Mouse (Mus musculus) gastrocnemius, adult 2 months (tissue): ENCODE measurements around the gene Bcar1. TPM values are rescaled to one million over a fixed set of nuclear protein-coding genes. Genes with fewer than 3 reads are reported as not detected.

ENCODE experiments used
- DNase-seq: peaks from one replicate; pipeline ENCODE4 v3.0.0; 2022
- H3K27ac ChIP-seq: fragments of 200-600 bp; 2 replicates; pipeline ENCODE4 v1.8.1; 2022; ENCODE audit warnings: mild to moderate bottlenecking
- H3K4me3 ChIP-seq: fragments of 200-600 bp; 2 replicates; pipeline ENCODE4 v1.8.1; 2022; ENCODE audit warnings: mild to moderate bottlenecking, moderate library complexity
- CTCF ChIP-seq: fragments of 200-600 bp; IDR thresholded peaks from 2 replicates; pipeline ENCODE4 v1.8.1; 2022; ENCODE audit warnings: antibody characterized with exemption, mild to moderate bottlenecking, moderate library complexity
- intact Hi-C: fragments of 180-260 bp; cut with DNase I; formaldehyde crosslinking; loops from one replicate; pipeline ENCODE4 v1.15.1; 2025
- long read RNA-seq, 2 experiments: library from polyadenylated mRNA; stranded (forward); transcript quantifications; one replicate each; pipeline ENCODE4 v2.0.0; 2021
- total RNA-seq, 2 experiments: library from RNA; stranded (reverse); gene quantifications; 2 replicates each; pipeline ENCODE4 v1.2.3; 2021

The Bcar1 gene
- 10 to 100 TPM; 10.8 to 12.6 TPM for total RNA-seq
- long read RNA-seq, experiment 1, transcript Bcar1-203 (7 exons, 3,116 nt): minor isoform, 8 of 28 reads
- long read RNA-seq, experiment 1, transcript Bcar1-201 (7 exons, 3,142 nt): major isoform, 15 of 28 reads
- long read RNA-seq, experiment 1, partial matches to known transcripts: 3 of 28 reads
- long read RNA-seq, experiment 1, other reads (novel, unspliced or antisense): 2 of 28 reads
- long read RNA-seq, experiment 2, transcript Bcar1-201 (7 exons, 3,142 nt): major isoform, 13 of 28 reads
- long read RNA-seq, experiment 2, transcript Bcar1-203 (7 exons, 3,116 nt): minor isoform, 9 of 28 reads
- long read RNA-seq, experiment 2, partial matches to known transcripts: 5 of 28 reads
- long read RNA-seq, experiment 2, other reads (novel, unspliced or antisense): 1 of 28 reads

DNA sequence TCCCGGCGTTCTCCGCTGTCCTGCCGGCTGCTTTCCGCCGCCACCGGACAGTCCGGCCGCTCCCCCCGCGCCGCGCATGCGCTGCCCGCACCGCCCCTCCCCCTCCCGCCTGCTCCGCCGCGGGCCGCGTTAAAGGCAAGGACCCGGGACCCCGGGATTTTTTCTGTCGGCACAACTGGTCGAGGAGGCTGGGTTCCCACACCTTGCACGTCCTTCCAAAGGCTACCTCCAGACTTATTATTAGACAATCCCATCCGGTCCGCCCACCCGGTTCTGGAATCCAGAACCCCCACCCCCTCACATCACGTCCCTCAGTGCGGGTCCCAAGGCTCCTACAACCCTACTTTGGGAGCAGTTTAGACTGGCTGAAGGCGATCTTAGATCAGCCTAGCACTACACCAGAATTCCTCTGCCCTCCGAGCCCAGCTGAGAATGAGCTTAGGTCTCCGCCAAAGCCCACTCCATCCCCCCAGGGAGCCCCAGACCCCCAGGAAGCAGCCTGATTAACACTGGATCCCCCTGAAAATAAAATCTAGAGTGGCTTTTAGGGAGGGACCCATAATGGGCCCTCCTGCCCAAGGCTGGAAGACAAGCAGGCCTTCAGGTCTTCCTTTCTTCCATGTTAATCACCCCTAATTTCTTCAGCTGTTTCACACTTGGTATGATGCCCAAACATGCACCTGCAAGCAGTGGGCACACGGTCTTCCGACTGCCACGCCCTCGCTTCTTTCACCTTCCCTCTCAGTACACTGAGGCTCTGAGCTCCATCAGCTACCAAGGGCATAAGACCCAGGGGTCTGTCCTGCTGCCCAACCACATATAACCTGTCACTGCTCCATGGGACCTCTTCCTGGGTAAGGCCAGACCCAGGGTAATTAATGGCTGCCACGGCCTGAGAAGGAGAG is at the start of gene Bcar1:
Gene Bcar1, minus strand, starts transcription at position 18 of the 905 bp plus-strand sequence.
- no peak for TF ChIP-seq CTCF
- Histone ChIP-seq H3K27ac (peak within 1 kb of the TSS; percentile 94), H3K4me3 (peak within 1 kb of the TSS; percentile 90)
- intact Hi-C loops: no loop called here
- peak; percentile 90 for DNase-seq

GRCm38 (mm10) chr8:111789639-111790038 is 46.0 kb upstream of the Bcar1 start:
- H3K27ac ChIP-seq: no peak overlapping the region
- intact Hi-C loops: loop anchor here (5.0 kb wide), 1 partner anchor 42 kb away; no protein-coding TSS in a partner anchor

DNA sequence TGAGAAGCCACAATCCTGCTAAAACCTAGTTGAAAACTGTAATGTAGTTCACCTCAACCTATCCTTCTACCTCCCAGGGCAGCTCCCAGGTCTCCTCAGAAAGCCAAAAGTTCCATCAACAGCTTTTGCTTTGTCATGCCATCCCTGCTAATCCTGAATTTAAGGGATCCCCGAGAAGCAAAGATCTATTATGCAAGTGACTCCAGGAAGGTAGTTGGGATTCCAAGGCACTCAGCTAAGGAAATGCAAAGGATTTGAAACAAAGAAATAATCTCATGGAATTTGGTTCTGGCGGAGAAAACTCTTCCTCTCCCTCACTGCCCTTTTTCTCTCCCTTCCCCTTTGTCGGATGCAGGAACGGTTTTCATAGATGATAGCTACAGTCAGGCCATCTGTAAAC is 45.6 kb upstream of the Bcar1 start:
- Histone ChIP-seq H3K27ac (no peak overlapping the region), H3K4me3 (no peak overlapping the region)
- no peak for TF ChIP-seq CTCF
- intact Hi-C loops: loop anchor here (5.0 kb wide), 1 partner anchor 42 kb away; no protein-coding TSS in a partner anchor
- no peak for DNase-seq

More at GRCm38 (mm10) chr8:111789639-111790038, 46.0 kb upstream of the Bcar1 start:
- no peak overlapping the region for H3K4me3 ChIP-seq
- no peak for TF ChIP-seq CTCF
- no peak for DNase-seq

DNA sequence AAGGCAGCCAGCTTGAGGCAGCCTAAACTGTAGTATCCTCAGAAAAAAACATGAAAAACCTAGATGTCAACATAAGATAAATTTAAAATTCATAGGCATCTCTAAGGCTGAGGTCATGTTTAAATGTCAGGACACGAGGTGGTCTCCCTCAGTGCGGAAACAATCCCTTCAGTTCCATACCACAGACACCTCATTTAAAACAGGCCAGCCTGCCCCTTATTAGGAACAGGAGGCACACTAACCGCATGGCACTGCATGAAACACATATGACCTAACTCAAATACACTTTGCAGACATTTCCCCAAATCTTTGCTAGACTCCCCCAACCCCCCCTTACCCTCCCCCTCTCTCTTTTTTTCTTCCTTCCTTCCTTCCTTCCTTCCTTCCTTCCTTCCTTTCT is 44.9 kb upstream of the Bcar1 start:
- TF ChIP-seq CTCF: no peak
- Histone ChIP-seq H3K27ac (no peak overlapping the region; the same call in 1 of the 2 replicates), H3K4me3 (no peak overlapping the region)
- intact Hi-C loops: loop anchor here (5.0 kb wide), 1 partner anchor 41 kb away; no protein-coding TSS in a partner anchor
- no peak for DNase-seq

DNA sequence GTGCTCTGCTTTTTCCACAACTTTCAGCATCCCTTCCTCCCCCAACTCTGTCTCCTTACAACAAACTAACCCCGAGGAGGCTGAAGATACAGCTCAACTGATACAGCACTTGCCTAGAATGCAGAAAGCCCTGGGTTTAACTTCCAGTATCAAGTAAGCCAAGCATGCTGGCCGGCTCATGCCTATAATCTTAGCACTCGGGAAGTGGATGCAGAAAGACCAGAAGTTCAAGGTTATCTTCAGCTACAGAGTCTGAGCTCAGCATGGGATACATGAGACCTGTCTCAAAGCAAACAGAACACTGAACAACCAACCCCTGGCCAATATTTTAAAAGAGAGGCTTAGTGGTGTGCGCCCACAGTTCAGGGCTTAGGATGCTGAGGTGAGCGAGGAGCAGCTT is 44.5 kb upstream of the Bcar1 start:
- Histone ChIP-seq H3K4me3 (no peak overlapping the region), H3K27ac (peak overlapping the region; percentile 20)
- no peak for DNase-seq
- TF ChIP-seq CTCF: no peak
- intact Hi-C loops: loop anchor here (5.0 kb wide), 1 partner anchor 41 kb away; no protein-coding TSS in a partner anchor

GRCm38 (mm10) chr8:111787683-111788082 is 44.1 kb upstream of the Bcar1 start:
- intact Hi-C loops: loop anchor here (5.0 kb wide), 1 partner anchor 40 kb away; no protein-coding TSS in a partner anchor
- no peak for DNase-seq
- H3K4me3 ChIP-seq: no peak overlapping the region
- TF ChIP-seq CTCF: no peak
- H3K27ac ChIP-seq: peak overlapping the region; percentile 20

GRCm38 (mm10) chr8:111786701-111787588 is 43.3 kb upstream of the Bcar1 start:
- no peak for TF ChIP-seq CTCF
- H3K27ac ChIP-seq: peak overlapping the region; percentile 20
- no peak overlapping the region for H3K4me3 ChIP-seq
- no peak for DNase-seq
- intact Hi-C loops: loop anchor here (5.0 kb wide), 1 partner anchor 40 kb away; no protein-coding TSS in a partner anchor

- peak overlapping the region; percentile 54; the same call in 1 of the 2 replicates for H3K27ac ChIP-seq
- no peak for TF ChIP-seq CTCF
- intact Hi-C loops: loop anchor here (5.0 kb wide), 1 partner anchor 39 kb away; no protein-coding TSS in a partner anchor
Observed at GRCm38 (mm10) chr8:111786116-111786515, 42.5 kb upstream of the Bcar1 start.

DNA sequence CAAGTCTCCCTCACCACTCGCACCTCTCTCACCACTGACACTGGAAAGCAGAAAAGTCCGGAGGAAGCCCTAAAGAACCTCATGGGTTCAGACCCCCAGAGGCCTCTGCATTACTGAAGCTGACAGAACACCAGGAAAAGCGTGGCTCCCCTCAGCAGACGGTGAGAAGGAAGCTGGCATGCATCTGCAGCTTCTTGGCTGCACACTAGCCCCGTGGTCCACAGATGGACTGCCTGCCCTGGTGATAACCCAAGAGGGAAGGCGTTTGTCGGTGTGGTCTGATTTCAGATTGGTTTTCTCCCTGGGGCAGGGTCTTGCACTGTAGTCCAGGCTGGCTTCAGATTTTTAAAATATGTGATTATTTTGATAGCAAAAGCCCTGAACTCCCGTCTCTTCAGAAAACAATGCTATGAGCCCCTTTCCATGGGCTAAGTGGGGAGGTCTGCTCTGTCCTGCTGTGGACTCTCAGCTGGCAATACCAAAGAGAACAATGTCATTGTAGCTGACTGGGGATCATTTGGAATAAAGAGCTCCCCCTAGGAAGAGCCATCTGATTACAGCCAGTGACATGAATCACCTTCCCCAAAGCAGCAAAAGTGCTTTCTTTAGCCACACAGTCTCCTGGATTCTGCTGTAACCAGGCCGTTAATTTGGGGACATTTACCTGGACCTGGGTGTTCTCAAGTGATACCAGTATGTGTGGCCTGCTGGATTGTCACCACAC is 39.2 kb upstream of the Bcar1 start:
- intact Hi-C loops: no loop called here
- TF ChIP-seq CTCF: peak; percentile 25; the same call in 1 of the 2 replicates
- H3K27ac ChIP-seq: peak overlapping the region; percentile 13; the same call in 1 of the 2 replicates
- H3K4me3 ChIP-seq: no peak overlapping the region
- no peak for DNase-seq

More at GRCm38 (mm10) chr8:111786116-111786515, 42.5 kb upstream of the Bcar1 start:
- H3K4me3 ChIP-seq: no peak overlapping the region
- no peak for DNase-seq

GRCm38 (mm10) chr8:111782161-111782560 is 38.6 kb upstream of the Bcar1 start:
- intact Hi-C loops: no loop called here
- no peak for TF ChIP-seq CTCF
- H3K4me3 ChIP-seq: no peak overlapping the region
- H3K27ac ChIP-seq: no peak overlapping the region
- no peak for DNase-seq

- Histone ChIP-seq H3K4me3 (no peak overlapping the region), H3K27ac (no peak overlapping the region)
- no peak for TF ChIP-seq CTCF
- intact Hi-C loops: no loop called here
- DNase-seq: no peak
Observed at GRCm38 (mm10) chr8:111780697-111781424, 37.3 kb upstream of the Bcar1 start.
